Mouse (Mus musculus) liver, embryonic 16.5 days (tissue): ENCODE data around the gene Mon1a. TPM values are rescaled to one million over a fixed set of nuclear protein-coding genes. Genes with fewer than 3 reads are reported as not detected.

ENCODE experiments used
- ATAC-seq: fragments of 200-750 bp; cut with Nextera tagmentation; 2 replicates; pipeline ENCODE4 v1.8.0; 2017; ENCODE audit warnings: low read depth, mild to moderate bottlenecking, moderate number of reproducible peaks, moderate library complexity
- H3K27ac ChIP-seq: fragments of 300-500 bp; sonication (generic); 2 replicates; pipeline ENCODE4 v1.5.1; 2014; ENCODE audit warnings: mild to moderate bottlenecking, low read length
- H3K27me3 ChIP-seq: fragments of 300-500 bp; sonication (generic); 2 replicates; pipeline ENCODE4 v1.6.1; 2014; ENCODE audit warnings: low read depth, low read length, mixed read lengths; ENCODE audit not compliant: control insufficient read depth, insufficient read depth
- H3K36me3 ChIP-seq: fragments of 300-500 bp; sonication (generic); 2 replicates; pipeline ENCODE4 v1.6.1; 2014; ENCODE audit warnings: mild to moderate bottlenecking; ENCODE audit not compliant: control insufficient read depth, insufficient read depth
- H3K4me1 ChIP-seq: fragments of 300-500 bp; sonication (generic); 2 replicates; pipeline ENCODE4 v1.6.1; 2014; ENCODE audit warnings: low read depth, low read length, mixed read lengths; ENCODE audit not compliant: control insufficient read depth
- H3K4me2 ChIP-seq: fragments of 300-500 bp; sonication (generic); 2 replicates; pipeline ENCODE4 v1.6.1; 2014; ENCODE audit warnings: low read depth, low read length, mixed read lengths
- H3K4me3 ChIP-seq: fragments of 300-500 bp; sonication (generic); 2 replicates; pipeline ENCODE4 v1.5.1; 2014; ENCODE audit warnings: low read depth, mild to moderate bottlenecking, low read length
- H3K9ac ChIP-seq: fragments of 300-500 bp; sonication (generic); 2 replicates; pipeline ENCODE4 v1.6.1; 2014; ENCODE audit warnings: low read depth, low read length
- H3K9me3 ChIP-seq: fragments of 300-500 bp; sonication (generic); replicated peaks from 2 replicates; pipeline ENCODE4 v1.6.1; 2016; ENCODE audit warnings: low read length; ENCODE audit not compliant: control insufficient read depth
- WGBS: fragments of 180-500 bp; shearing (Covaris S2); extraction: QIAGEN DNeasy Blood & Tissue Kit; methylation state at CpG from one replicate; pipeline ENCODE4 v1.1.7; 2014; ENCODE audit not compliant: insufficient replicate concordance; 5-methylcytosine and 5-hydroxymethylcytosine counted together
- polyA plus RNA-seq: library from polyadenylated mRNA; unstranded; fragments of >200 nt; fragmentation: Nextera tagmentation; extraction: Ambion mirVana; gene quantifications from 2 replicates; pipeline ENCODE4 v1.2.1, GENCODE M21; 2015

Gene Mon1a
- 3.6 and 4.1 TPM in 2 replicates for polyA plus RNA-seq

DNA sequence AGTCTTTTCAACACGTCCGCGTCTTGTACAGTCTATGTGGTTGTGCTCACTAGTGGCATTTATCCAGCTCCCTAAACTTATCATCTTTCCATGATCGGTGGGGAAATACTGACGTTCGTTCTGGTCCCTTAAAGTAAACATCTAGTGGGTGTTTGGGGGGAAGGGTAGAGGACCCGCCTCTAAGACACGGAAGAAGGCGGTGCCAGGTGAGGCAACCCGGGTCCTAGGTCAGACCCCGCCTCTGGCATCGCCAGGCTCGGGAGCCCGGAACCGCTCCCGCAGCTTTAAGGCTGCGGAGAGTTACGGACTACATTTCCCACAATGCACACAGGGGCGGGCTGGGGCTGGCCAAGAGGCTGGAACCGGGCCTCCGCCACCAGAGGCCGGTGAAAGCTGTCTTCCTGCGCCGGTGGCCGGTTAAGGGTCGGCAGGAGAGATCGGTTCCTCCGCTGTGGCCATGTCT is at the start of gene Mon1a:
TSS of gene Mon1a (plus strand) at position 348 of the 463 bp plus-strand sequence.
- peak; percentile 98 for ATAC-seq
- Histone ChIP-seq H3K9me3 (no peaks in the 10 kb centered on the region), H3K36me3 (no peaks in the 10 kb centered on the region), H3K27me3 (peaks cover 3% of the 10 kb centered on the region), H3K4me3 (peak within 1 kb of the TSS; percentile 79), H3K4me2 (peak within 1 kb of the TSS; percentile 83), H3K4me1 (peaks cover 11% of the 10 kb centered on the region), H3K27ac (peak within 1 kb of the TSS; percentile 36; the same call in 1 of the 2 replicates), H3K9ac (peak within 1 kb of the TSS; percentile 85)
- WGBS: under 1% methylated on average over 28 of the region's 28 CpGs

DNA sequence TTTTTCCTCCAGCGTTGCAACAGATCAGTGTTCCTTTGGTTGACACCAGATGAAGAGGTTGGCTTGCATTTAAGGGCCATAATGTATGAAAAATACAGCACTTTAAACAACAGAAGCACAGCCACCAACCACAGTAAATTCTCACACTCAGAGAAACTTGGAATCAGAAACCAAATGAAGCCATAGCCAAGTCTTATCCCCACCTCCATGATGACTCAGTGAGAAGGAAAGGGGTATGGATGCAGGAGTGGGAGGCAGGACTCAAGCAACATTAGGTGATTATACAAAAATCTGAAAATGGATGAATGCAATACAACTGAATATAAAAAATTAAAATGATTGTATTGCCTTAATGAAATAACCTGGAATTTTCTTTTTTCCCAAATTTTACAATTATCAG is 49.1 kb upstream of the Mon1a start:
- Histone ChIP-seq H3K4me1 (no peaks in the 10 kb centered on the region), H3K27ac (no peak overlapping the region), H3K4me2 (no peak overlapping the region), H3K9me3 (no peaks in the 10 kb centered on the region), H3K36me3 (no peaks in the 10 kb centered on the region; the same call in none of the 2 replicates), H3K9ac (no peak overlapping the region), H3K27me3 (no peaks in the 10 kb centered on the region), H3K4me3 (no peak overlapping the region)
- WGBS: 95% methylated on average over 1 of the region's 1 CpGs
- ATAC-seq: no peak

DNA sequence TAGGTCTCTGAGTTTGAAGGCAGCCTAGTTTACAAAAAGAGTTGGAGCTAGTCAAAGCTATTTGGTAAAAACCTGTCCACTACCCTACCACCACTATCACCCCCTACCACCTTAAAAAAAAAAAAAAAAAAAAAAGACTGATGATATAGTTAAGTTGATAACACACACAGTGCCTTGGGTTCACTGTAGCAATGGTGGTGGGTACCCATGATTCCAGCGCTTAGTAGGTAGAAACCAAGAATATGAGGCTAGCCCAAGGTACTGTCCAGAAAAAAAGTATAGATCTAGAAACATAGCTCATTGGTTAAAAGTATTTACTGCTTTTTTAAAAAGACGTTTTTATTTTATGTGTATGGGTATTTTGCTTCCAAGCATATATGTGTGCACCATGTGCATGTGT is 45.2 kb upstream of the Mon1a start:
- H3K4me1 ChIP-seq: no peaks in the 10 kb centered on the region
- H3K36me3 ChIP-seq: peaks cover 3% of the 10 kb centered on the region
- no peaks in the 10 kb centered on the region for H3K27me3 ChIP-seq
- no peak overlapping the region for H3K27ac ChIP-seq
- no peak overlapping the region for H3K4me3 ChIP-seq
- H3K4me2 ChIP-seq: no peak overlapping the region
- ATAC-seq: no peak
- WGBS: 79% methylated on average over 2 of the region's 2 CpGs
- H3K9me3 ChIP-seq: no peaks in the 10 kb centered on the region
- no peak overlapping the region for H3K9ac ChIP-seq

DNA sequence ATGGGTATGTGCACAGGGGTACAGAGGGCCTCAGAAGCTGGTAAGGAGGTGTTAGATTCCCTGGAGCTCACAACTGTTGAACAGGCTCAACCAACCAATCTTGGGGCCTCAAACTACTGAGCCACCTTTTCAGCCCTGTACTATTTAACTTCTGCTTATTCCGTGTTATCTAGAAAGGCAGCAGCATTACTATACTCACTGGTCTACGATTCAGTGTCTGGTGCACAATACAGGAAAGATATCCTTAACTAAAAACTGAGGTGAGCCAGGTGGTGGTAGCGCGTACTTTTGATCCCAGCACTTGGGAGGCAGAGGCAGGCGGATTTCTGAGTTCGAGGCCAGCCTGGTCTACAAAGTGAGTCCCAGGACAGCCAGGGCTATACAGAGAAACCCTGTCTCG is 39.0 kb upstream of the Mon1a start:
- 79% methylated on average over 7 of the region's 7 CpGs for WGBS
- H3K9ac ChIP-seq: no peak overlapping the region
- H3K27ac ChIP-seq: no peak overlapping the region
- no peaks in the 10 kb centered on the region for H3K27me3 ChIP-seq
- H3K4me3 ChIP-seq: no peak overlapping the region
- peaks cover 15% of the 10 kb centered on the region for H3K36me3 ChIP-seq
- H3K9me3 ChIP-seq: no peaks in the 10 kb centered on the region
- H3K4me2 ChIP-seq: no peak overlapping the region
- no peaks in the 10 kb centered on the region for H3K4me1 ChIP-seq
- no peak for ATAC-seq

DNA sequence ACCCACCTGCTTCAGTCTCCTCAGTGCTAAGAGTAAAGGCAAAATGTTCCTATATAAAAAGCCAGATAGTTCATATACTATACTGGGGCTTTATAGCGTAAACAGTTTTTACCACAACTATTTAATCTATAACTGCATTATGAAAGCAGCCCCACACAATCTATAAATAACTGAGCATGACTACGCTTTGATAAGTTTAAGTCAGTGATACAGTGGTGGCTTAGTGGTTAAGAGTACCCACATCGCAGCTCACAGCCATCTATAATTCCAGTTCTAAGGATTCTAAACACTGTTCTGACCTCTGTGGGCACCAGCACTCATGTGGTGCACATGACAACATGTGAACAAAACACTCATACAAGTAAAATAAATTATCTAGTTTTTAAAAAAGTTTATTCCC is 29.6 kb upstream of the Mon1a start:
- no peaks in the 10 kb centered on the region for H3K9me3 ChIP-seq
- peaks cover 6% of the 10 kb centered on the region for H3K36me3 ChIP-seq
- H3K4me2 ChIP-seq: no peak overlapping the region
- no peaks in the 10 kb centered on the region for H3K4me1 ChIP-seq
- no peak overlapping the region for H3K4me3 ChIP-seq
- peak; percentile 67 for ATAC-seq
- no peak overlapping the region for H3K9ac ChIP-seq
- H3K27ac ChIP-seq: no peak overlapping the region
- WGBS: 35% methylated on average over 3 of the region's 3 CpGs
- H3K27me3 ChIP-seq: no peaks in the 10 kb centered on the region

DNA sequence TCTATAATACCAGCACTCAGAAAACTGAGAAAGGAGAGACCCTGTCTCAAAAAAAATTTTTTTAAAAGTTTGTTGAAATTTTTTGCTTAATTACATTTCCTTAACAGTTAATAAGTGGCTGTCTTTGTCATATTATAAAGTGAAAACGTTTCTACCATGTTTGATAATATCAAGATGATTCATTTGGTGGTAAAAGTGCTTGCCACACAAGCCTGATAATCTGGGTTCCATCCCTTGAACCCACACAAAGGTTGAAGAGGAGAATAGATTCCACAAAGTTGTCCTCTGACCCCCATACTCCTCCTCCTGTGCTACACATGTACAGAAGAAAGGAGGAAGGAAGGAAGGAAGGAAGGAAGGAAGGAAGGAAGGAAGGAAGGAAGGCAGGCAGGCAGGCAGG is 23.5 kb upstream of the Mon1a start:
- Histone ChIP-seq H3K9me3 (no peaks in the 10 kb centered on the region), H3K27ac (no peak overlapping the region), H3K36me3 (no peaks in the 10 kb centered on the region), H3K4me3 (no peak overlapping the region), H3K9ac (no peak overlapping the region), H3K4me2 (no peak overlapping the region), H3K4me1 (no peaks in the 10 kb centered on the region), H3K27me3 (no peaks in the 10 kb centered on the region)
- no peak for ATAC-seq
- WGBS: 18% methylated on average over 1 of the region's 1 CpGs

DNA sequence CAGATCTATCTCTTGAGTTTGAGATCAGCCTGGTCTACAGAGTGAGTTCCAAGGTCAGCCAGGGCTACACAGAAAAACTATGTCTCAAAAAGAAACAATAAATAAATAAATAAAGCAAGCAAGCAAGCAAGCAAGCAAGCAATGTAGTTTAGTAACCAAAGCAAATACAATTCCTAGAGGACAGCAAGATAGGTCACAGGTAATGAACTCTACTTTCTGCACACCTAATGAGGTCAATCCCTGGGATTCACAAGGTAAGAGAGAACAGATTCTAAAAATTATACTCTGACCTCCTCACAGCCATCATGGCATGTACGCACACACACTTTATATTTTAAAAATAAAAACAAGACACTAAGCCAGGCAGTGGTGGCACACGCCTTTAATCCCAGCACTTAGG is 21.9 kb upstream of the Mon1a start:
- Histone ChIP-seq H3K4me1 (peaks cover 5% of the 10 kb centered on the region), H3K4me2 (no peak overlapping the region), H3K9ac (no peak overlapping the region), H3K27me3 (no peaks in the 10 kb centered on the region), H3K9me3 (no peaks in the 10 kb centered on the region), H3K36me3 (no peaks in the 10 kb centered on the region; the same call in 1 of the 2 replicates), H3K27ac (no peak overlapping the region), H3K4me3 (no peak overlapping the region)
- WGBS: 76% methylated on average over 2 of the region's 2 CpGs
- no peak for ATAC-seq

DNA sequence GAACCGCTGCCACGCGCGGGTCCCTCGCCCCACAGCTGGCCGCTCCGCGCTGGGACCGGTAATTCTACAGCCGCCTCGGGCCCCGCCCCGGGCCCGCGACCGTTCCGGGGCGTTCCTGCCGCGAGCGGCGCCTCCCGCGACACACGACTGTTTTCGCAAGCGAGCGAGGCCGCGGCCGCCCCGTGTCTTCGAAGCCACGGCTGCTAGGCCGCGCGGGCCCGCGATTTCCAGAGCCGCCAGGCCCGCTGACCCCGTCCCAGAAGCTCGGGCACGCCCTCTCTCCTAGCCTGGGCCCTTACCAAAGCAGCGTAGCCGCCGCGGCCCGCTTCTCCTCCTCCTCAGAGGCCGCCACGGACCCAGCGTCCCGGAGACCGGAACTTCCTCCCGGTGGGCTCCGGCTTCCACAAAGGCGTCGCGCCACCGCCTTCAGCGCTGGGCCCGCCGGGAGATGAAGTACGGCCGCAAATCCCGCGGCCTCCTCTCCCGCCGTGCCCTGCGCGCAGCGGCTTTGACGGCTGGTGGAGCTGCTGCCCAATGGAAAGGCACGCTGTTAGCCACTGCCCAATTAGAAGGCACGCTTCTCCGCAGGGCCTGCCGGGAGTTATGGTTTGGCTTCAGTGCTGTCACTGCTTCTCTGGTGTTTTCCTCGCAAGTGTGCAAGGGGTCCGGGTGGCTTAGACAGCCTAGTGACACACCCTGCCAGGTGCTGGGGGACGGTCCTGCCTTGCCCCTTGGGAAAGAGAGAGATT is 15.4 kb upstream of the Mon1a start:
- Histone ChIP-seq H3K27me3 (no peaks in the 10 kb centered on the region), H3K27ac (peak overlapping the region; percentile 100), H3K4me2 (peak overlapping the region; percentile 89), H3K4me3 (peak overlapping the region; percentile 96), H3K36me3 (no peaks in the 10 kb centered on the region; the same call in 1 of the 2 replicates), H3K9ac (peak overlapping the region; percentile 98), H3K4me1 (peaks cover 19% of the 10 kb centered on the region), H3K9me3 (no peaks in the 10 kb centered on the region)
- peak; percentile 99 for ATAC-seq
- under 1% methylated on average over 80 of the region's 80 CpGs for WGBS

DNA sequence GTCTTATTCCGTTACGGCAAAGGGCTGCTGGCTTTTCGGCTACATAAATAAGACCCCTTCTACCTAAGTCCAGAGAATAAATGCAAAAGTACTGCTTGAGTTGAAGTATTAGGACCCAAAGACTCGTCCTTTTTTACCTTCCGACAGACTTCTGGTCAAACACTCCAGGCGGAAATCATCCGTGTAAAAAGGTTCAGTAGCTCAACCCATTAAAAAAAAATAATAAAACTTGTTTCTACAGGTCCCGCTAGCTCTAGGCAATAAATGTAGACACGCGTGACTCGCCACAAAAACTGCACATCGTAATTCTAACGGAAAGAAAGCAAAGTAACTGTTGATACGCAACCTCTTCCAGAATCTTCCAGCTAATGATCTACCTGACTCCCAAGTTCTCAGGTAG is 14.8 kb upstream of the Mon1a start, which contains the start of gene Rbm6:
TSS of gene Rbm6 (minus strand) at position 101 of the 400 bp plus-strand sequence.
- peaks cover 19% of the 10 kb centered on the region for H3K4me1 ChIP-seq
- peak within 1 kb of the TSS; percentile 100 for H3K27ac ChIP-seq
- H3K4me2 ChIP-seq: peak within 1 kb of the TSS; percentile 89

More for the DNA sequence above, 14.8 kb upstream of the Mon1a start, which contains the start of gene Rbm6:
- WGBS: 7% methylated on average over 14 of the region's 14 CpGs
- Histone ChIP-seq H3K9me3 (no peaks in the 10 kb centered on the region), H3K4me3 (peak within 1 kb of the TSS; percentile 96), H3K9ac (peak within 1 kb of the TSS; percentile 98), H3K36me3 (no peaks in the 10 kb centered on the region; the same call in 1 of the 2 replicates), H3K27me3 (no peaks in the 10 kb centered on the region)
- no peak for ATAC-seq
